ENCODE assay signal across 33 mouse cellular contexts in genomic region chr3:115603803-115604202, GRCm38 (mm10).
A peak's percentile ranks its signal among the peaks of the same experiment; 100 is the strongest.
DNase-seq lines count a peak whose midpoint lies in the region; ATAC-seq and TF ChIP-seq lines count a peak whose summit lies in the region.
"Had no signal": no experiment of that assay in that cellular context is flagged by ENCODE, and none has a peak within 500 bp of the region (broad histone marks: within the 10 kb centered on the region; RNA-seq: fewer than 3 reads in every experiment).

No protein-coding gene starts in this region.

- H3K9me3 ChIP-seq in midbrain, embryonic 11.5 days (ENCODE audit: control insufficient read depth, low read length): no peaks in the 10 kb centered on the region
- no peaks in the 10 kb centered on the region for H3K9me3 ChIP-seq in midbrain, postnatal 0 days (ENCODE audit: low read length)
- H3K9me3 ChIP-seq in forebrain, postnatal 0 days (ENCODE audit: low read length): no peaks in the 10 kb centered on the region
- H3K9me3 ChIP-seq: embryonic facial prominence, embryonic 10.5 days; embryonic facial prominence, embryonic 15.5 days; heart, embryonic 13.5 days; intestine, embryonic 15.5 days; limb, embryonic 10.5 days; limb, embryonic 15.5 days; liver, embryonic 13.5 days; megakaryocyte, embryonic 14.5 days; midbrain, embryonic 13.5 days; neural tube, embryonic 15.5 days had no signal

- TF ChIP-seq CTCF in midbrain, postnatal 0 days (IDR thresholded peaks at IDR 0.05): no peak
- TF ChIP-seq CTCF in forebrain, postnatal 0 days (IDR thresholded peaks at IDR 0.05; ENCODE audit: low read depth): no peak

- H3K9ac ChIP-seq in midbrain, embryonic 11.5 days (ENCODE audit: low read length): no peak overlapping the region
- no peak overlapping the region for H3K9ac ChIP-seq in midbrain, postnatal 0 days (replicated peaks; ENCODE audit: low read length, poor library complexity, severe bottlenecking)
- H3K9ac ChIP-seq in forebrain, postnatal 0 days: no peak overlapping the region
- H3K9ac ChIP-seq: embryonic facial prominence, embryonic 15.5 days; heart, embryonic 13.5 days; intestine, embryonic 15.5 days; limb, embryonic 15.5 days; liver, embryonic 13.5 days; midbrain, embryonic 13.5 days; neural tube, embryonic 15.5 days had no signal

- H3K4me1 ChIP-seq in midbrain, embryonic 11.5 days (ENCODE audit: control insufficient read depth, insufficient read depth, low read length): peaks cover 2% of the 10 kb centered on the region; the same call in 1 of the 2 replicates
- no peaks in the 10 kb centered on the region for H3K4me1 ChIP-seq in midbrain, postnatal 0 days (ENCODE audit: insufficient read depth, low read length)
- H3K4me1 ChIP-seq in forebrain, postnatal 0 days (ENCODE audit: insufficient read depth): no peaks in the 10 kb centered on the region; the same call in 1 of the 2 replicates
- H3K4me1 ChIP-seq: embryonic facial prominence, embryonic 10.5 days; embryonic facial prominence, embryonic 15.5 days; heart, embryonic 13.5 days; intestine, embryonic 15.5 days; limb, embryonic 10.5 days; limb, embryonic 15.5 days; liver, embryonic 13.5 days; midbrain, embryonic 13.5 days; neural tube, embryonic 15.5 days had no signal

- no peaks in the 10 kb centered on the region for H3K27me3 ChIP-seq in midbrain, embryonic 11.5 days (ENCODE audit: control insufficient read depth, insufficient read depth, low read length)
- no peaks in the 10 kb centered on the region for H3K27me3 ChIP-seq in midbrain, postnatal 0 days (ENCODE audit: insufficient read depth, low read length)
- no peaks in the 10 kb centered on the region for H3K27me3 ChIP-seq in forebrain, postnatal 0 days (ENCODE audit: insufficient read depth, low read length)
- H3K27me3 ChIP-seq: embryonic facial prominence, embryonic 15.5 days; heart, embryonic 13.5 days; intestine, embryonic 15.5 days; limb, embryonic 15.5 days; liver, embryonic 13.5 days; midbrain, embryonic 13.5 days; neural tube, embryonic 15.5 days had no signal

- ATAC-seq in frontal cortex, adult (ENCODE audit: low TSS enrichment): peak; percentile 94
- no peak for ATAC-seq in midbrain, embryonic 11.5 days (ENCODE audit: low FRiP score)
- ATAC-seq in midbrain, postnatal 0 days (ENCODE audit: low FRiP score): no peak
- ATAC-seq in forebrain, postnatal 0 days: peak; percentile 92
- ATAC-seq: hindbrain, postnatal 0 days; intestine, embryonic 15.5 days; lung, postnatal 0 days; midbrain, embryonic 13.5 days; Patski had no signal

- H3K27ac ChIP-seq in midbrain, embryonic 11.5 days (ENCODE audit: low read depth, low read length): no peak overlapping the region
- no peak overlapping the region for H3K27ac ChIP-seq in midbrain, postnatal 0 days (ENCODE audit: low read depth, low read length)
- 0 out of 2 replicates have a peak overlapping the region, but pooled peaks have one; percentile 10 for H3K27ac ChIP-seq in forebrain, postnatal 0 days (ENCODE audit: low read depth, low read length)
- H3K27ac ChIP-seq: embryonic facial prominence, embryonic 10.5 days; embryonic facial prominence, embryonic 15.5 days; gastrocnemius, adult 2 months; heart, embryonic 13.5 days; hindbrain, postnatal 0 days; intestine, embryonic 15.5 days; limb, embryonic 10.5 days; limb, embryonic 15.5 days; liver, embryonic 13.5 days; midbrain, embryonic 13.5 days; neural tube, embryonic 15.5 days; stomach, postnatal 0 days had no signal

- H3K4me3 ChIP-seq in midbrain, embryonic 11.5 days (ENCODE audit: low read depth, low read length): no peak overlapping the region
- no peak overlapping the region for H3K4me3 ChIP-seq in midbrain, postnatal 0 days (ENCODE audit: low read depth, low read length)
- no peak overlapping the region for H3K4me3 ChIP-seq in forebrain, postnatal 0 days (ENCODE audit: low read depth, low read length)
- H3K4me3 ChIP-seq: embryonic facial prominence, embryonic 10.5 days; embryonic facial prominence, embryonic 15.5 days; gastrocnemius, adult 2 months; heart, embryonic 13.5 days; intestine, embryonic 15.5 days; limb, embryonic 10.5 days; limb, embryonic 15.5 days; liver, embryonic 13.5 days; megakaryocyte, embryonic 14.5 days; midbrain, embryonic 13.5 days; neural tube, embryonic 15.5 days had no signal

- no peak overlapping the region for H3K4me2 ChIP-seq in midbrain, embryonic 11.5 days
- H3K4me2 ChIP-seq in midbrain, postnatal 0 days (ENCODE audit: low read depth, low read length, poor library complexity, severe bottlenecking): no peak overlapping the region
- H3K4me2 ChIP-seq in forebrain, postnatal 0 days (ENCODE audit: low read depth): no peak overlapping the region
- H3K4me2 ChIP-seq: embryonic facial prominence, embryonic 15.5 days; heart, embryonic 13.5 days; intestine, embryonic 15.5 days; limb, embryonic 15.5 days; liver, embryonic 13.5 days; midbrain, embryonic 13.5 days; neural tube, embryonic 15.5 days had no signal

- DNase-seq in frontal cortex, postnatal 10 days (ENCODE audit: low spot score in 2 of 2): no peak
- peak; percentile 79 for DNase-seq in midbrain, embryonic 11.5 days (ENCODE audit: low spot score, missing footprints)
- no peak for DNase-seq in midbrain, postnatal 0 days (ENCODE audit: low spot score)
- DNase-seq in brain, adult 2 months (ENCODE audit: low read depth, low spot score): peak; percentile 67
- DNase-seq in forebrain, postnatal 0 days: peak; percentile 42
- no peak for DNase-seq in layer of hippocampus, postnatal 36 days
- no peak for DNase-seq in gastrocnemius, postnatal 25 days
- DNase-seq: adrenal gland, postnatal 14 days; B cell, adult 2 months; cerebellum, adult 2 months; cerebellum, postnatal 14 days; gastrocnemius, adult 2 months; heart, postnatal 10 days; kidney, adult 2 months; kidney, postnatal 4 days; liver, embryonic 13.5 days; lung, adult 18-20 months; lung, postnatal 4 days; right cerebral cortex, postnatal 4 days had no signal

- 81% methylated on average over 3 of the region's 3 CpGs for WGBS in midbrain, embryonic 11.5 days
- WGBS in midbrain, postnatal 0 days: 78% methylated on average over 3 of the region's 3 CpGs
- 65% methylated on average over 3 of the region's 3 CpGs for WGBS in forebrain, postnatal 0 days

- no peaks in the 10 kb centered on the region for H3K36me3 ChIP-seq in midbrain, embryonic 11.5 days (ENCODE audit: control insufficient read depth, insufficient read depth, low read length)
- no peaks in the 10 kb centered on the region for H3K36me3 ChIP-seq in midbrain, postnatal 0 days (ENCODE audit: insufficient read depth, low read length)
- no peaks in the 10 kb centered on the region for H3K36me3 ChIP-seq in forebrain, postnatal 0 days (ENCODE audit: insufficient read depth)
- H3K36me3 ChIP-seq: embryonic facial prominence, embryonic 10.5 days; embryonic facial prominence, embryonic 15.5 days; heart, embryonic 13.5 days; intestine, embryonic 15.5 days; limb, embryonic 10.5 days; limb, embryonic 15.5 days; liver, embryonic 13.5 days; midbrain, embryonic 13.5 days; neural tube, embryonic 15.5 days had no signal

Comparison
In these comparisons a context has a peak if more than half of its experiments do, and no peak if none do; other contexts are left out.
1. DNase-seq: peak in midbrain, embryonic 11.5 days (single experiment), brain, adult 2 months (single experiment) and forebrain, postnatal 0 days (single experiment); none in frontal cortex, postnatal 10 days (0 of 2), midbrain, postnatal 0 days (single experiment), layer of hippocampus, postnatal 36 days (0 of 2) and gastrocnemius, postnatal 25 days (single experiment).
2. ATAC-seq: peak in frontal cortex, adult (single experiment) and forebrain, postnatal 0 days (single experiment); none in midbrain, embryonic 11.5 days (single experiment) and midbrain, postnatal 0 days (single experiment).